Mouse (Mus musculus) mouse embryonic stem cell (cell line): ENCODE results near the gene Ier2.

ENCODE experiments used
- in situ Hi-C, 2 experiments: fragments of 300-500 bp; cut with MboI; formaldehyde crosslinking; loops; 1 replicate in 1 of 2; 3 replicates in 1 of 2; pipeline ENCODE4 v1.14.3; 2019 to 2020; ENCODE audit warnings: low sequenced_read_pairs in 2 of 2, low pct_unique_long_range_greater_than_20kb in 1 of 2, mixed read lengths in 1 of 2; ENCODE audit not compliant: unreplicated experiment in 1 of 2

The Ier2 gene

DNA sequence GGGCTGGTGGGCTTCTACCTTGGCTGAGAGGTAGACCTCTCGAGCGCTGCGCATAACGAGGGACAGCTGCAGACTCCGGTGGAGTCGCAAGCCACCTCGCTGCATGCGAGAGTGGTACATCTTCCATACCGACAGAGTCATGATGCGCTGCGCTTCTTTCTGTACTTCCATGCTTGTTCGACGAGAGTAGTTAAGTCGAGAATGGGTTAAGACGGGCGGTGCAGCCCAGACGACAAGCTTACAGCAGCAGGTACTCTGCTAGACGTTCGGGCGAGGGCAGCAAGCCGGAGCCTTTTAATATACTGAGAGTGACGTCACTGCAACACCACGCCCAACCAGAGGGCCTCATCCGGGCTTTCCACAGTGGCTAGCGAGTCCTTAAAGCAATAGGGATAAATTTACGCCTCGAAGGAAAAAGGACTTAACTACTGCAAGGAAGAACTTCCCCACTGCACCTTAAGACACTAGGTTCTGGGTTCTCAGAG lies at the start of gene Ier2:
Ier2 (minus strand) TSS at position 272 of the 485 bp plus-strand sequence.
- in situ Hi-C loops: no loop called here

DNA sequence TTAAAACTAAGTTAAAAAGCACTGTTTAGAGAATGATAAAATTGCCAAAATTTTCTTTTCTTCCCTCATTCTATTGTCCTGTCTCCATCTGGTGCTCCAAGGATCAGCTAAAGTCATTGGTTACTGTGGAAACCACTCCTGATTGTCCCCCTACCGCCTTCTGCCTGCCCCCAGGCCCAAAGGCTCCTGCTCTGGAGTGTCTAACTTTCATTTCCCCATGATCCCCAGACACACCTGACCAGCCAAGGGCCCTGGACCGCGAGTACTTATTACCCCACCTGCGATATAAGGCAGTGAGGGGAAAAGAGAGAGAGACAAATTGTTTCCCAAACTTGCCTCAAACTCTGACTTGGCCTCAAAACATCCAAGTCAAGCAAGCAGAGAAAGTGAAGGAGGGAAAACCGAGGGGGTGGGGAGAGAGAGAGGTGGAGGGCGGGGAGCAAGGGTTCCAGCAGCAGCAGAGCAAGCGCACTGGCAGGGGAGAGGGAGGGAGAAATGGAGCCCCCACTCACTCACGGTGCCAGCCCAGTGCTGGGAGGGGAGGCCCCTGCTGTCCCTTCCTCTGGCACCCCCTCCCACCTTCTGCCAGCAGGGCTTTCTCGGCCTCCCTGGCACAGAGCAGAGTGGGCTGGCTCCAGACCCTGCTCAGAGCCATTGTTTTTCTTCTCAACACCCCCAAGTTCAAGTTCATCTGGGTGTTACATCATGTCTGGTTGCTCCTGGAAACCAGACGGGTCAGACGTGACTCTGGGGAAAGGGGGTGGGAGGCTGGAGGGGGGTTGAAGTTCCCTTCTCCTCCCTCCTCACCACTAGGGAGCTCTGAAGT lies 49.5 kb upstream of the Ier2 start:
- in situ Hi-C loops: loop anchor here in 1 of 2 experiments (5.0 kb wide), 1 partner anchor 85 kb away; no protein-coding TSS in a partner anchor

DNA sequence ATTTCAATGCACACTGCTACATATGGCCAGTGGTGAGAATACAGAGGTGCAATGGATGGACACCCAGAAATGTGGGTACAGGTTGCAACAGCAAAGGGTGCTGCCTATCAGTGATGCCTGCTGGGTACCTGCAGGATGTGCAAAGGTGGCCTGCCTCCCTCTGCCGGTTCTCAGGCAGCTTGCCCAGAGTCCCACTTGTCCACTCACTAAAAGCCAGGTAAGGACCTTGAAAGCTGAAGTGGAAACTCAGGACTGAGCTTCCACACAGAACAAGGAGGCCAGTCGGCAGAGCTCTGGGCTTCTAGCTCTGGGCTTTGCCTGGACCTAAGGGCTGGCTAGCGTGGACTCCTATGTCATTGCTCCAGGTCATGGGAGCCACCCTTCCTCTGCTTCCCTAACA lies 48.7 kb upstream of the Ier2 start:
- in situ Hi-C loops: loop anchor here in 1 of 2 experiments (5.0 kb wide), 1 partner anchor 86 kb away; no protein-coding TSS in a partner anchor

DNA sequence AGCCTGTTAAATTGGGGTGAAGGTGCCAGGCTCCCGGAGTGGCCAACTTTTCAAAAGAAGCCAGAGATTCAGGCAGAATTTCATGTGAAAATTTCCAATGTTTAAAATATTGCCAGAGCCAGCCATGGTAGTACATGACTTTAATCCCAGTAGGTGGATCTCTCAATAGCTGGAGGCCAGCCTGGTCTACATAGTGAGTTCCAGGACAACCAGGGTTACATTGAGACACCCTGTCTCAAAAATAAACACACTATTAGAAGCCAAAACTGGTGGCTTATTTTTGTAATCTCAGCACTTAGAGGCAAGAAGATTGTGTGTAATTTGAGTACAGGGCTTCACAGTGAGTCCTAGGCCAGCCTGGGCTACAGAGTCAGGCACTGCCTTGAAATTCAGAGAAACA lies 47.3 kb upstream of the Ier2 start:
- in situ Hi-C loops: loop anchor here in 1 of 2 experiments (5.0 kb wide), 1 partner anchor 87 kb away; no protein-coding TSS in a partner anchor

DNA sequence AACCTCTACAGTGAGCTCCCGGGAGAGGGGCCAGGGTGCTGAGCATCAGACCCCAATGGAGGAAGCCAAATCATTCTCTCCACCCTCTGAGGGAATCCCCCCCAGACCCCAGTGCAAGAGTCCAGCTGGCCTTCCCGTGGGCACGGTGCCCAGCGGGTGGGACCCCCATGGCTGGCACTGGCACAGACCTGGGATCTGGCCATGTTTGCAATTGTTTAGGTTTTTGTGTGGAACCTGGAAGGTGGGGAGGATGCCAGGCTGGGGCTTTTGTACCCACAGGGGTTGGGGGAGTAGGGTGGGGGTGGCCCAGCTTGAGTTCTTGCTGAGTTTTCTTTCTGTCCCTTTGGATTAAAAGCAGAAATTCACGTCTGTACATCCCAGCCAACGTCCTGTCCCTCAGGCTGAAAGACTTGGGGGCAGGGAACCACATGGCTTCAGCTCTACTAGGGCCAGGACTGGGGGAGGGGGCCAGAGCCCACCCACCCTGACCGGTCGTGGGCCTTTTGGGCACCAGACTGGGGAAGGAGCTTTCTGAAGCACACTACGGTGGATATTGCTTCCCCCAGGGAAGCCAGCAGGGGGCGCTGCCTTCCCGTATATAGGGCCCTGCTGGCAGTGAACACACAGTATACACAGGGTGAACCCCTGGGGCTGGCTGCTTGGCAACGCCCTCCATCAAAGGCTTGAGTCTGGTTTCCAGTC lies 46.3 kb upstream of the Ier2 start:
- in situ Hi-C loops: no loop called here

DNA sequence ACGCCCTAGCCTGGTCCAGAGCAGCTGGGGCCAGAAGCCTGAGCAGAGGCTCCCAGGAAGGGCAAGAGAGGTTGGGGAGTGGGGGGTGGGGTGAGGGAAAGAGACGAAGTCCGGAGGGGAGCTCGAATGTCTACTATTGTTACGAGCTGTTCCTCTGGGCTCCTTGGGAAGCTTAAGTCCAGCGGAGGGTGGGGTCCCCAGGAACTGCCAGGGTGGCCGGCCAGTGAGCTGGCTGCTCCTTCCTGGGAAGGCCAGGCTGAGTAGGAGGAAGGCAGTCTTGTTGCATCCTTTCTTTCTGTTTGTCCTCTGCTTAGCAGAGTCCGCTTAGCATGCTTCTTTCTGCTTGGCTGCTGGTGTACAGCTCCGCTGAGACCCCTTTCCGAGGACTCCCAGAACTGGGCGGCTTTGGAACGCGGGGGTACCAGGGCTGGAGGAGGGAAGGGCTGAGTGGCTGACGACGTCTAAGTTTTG lies 45.5 kb upstream of the Ier2 start:
- in situ Hi-C loops: no loop called here

DNA sequence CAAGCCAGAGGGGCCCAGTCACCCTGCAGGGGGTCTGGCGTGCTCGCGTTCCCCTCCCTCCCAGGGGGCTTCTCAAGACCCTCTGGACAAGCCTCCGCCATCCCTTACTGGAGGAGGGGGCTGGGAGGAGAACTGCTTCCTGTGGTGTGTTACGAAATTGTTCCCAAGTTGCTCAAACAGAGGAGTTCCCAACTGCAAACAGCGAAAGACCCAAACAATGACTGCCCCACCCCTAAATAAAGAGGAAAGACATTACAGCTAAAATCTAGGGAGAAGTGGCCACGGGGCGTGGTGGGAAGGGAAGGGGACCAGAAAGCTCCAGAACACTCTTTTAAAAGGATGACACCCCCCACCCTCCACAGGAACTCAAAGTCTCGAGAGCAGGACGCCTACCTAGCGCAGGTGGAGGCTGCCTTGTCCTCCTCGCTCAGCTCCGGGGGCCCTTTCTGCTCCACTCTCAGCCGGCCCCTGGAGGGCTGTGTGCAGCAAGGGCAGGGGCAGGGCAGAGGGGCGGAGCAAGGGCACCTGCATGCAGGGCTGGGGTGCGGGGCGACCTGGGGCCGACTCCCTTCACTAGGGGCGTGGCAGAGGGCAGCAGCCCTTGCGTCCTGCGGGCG lies 44.7 kb upstream of the Ier2 start:
- in situ Hi-C loops: no loop called here

DNA sequence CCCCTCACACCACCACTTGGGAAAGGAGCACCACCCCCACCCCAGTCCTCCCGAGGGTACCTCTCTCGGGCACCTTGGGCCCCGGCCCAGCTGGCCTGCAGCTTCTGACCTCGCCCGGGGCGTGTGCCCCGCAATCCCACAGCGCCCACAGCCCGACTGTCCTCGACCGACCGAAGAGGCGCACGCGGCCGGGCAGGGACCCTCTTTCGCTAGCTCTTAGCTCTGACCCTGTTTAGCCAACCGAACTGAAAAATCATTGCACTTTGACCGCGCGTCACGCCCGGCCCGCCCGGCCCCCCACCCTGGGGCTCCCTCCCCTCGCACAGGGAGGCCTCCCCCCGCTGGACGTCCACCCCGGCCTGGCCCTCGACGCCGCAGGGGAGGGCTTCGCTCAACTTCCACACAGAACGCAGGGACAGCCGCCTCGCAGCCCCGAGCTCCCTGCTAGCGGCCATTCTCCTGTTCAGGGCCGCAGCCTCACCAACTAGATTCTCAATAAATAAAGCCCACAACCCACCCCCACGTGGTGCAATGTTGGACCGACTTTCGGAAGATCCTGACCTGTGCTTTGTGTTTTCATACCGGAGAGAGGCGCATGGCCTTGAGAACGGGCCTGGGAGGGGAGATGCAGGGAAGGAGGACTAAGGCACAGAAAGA lies 44.1 kb upstream of the Ier2 start:
- in situ Hi-C loops: no loop called here

DNA sequence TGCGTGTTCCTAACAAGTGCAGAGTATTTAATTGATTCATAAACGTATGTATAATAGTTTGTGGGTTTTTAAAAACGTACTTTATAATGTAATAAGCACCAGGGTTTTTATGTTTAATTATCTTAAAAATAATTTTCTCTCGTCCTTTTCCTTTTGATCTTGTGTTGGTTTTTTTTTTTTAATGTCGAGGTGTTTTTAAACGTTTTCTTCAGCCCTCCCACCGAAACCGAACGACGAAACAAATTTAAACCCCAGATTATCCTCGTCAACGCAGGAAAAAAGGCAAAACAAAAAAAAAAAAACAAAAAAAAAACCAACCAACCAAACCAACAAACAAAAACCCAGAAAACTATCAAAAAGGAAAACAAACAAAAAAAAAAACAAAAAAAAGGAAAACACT lies 43.3 kb upstream of the Ier2 start:
- in situ Hi-C loops: no loop called here

DNA sequence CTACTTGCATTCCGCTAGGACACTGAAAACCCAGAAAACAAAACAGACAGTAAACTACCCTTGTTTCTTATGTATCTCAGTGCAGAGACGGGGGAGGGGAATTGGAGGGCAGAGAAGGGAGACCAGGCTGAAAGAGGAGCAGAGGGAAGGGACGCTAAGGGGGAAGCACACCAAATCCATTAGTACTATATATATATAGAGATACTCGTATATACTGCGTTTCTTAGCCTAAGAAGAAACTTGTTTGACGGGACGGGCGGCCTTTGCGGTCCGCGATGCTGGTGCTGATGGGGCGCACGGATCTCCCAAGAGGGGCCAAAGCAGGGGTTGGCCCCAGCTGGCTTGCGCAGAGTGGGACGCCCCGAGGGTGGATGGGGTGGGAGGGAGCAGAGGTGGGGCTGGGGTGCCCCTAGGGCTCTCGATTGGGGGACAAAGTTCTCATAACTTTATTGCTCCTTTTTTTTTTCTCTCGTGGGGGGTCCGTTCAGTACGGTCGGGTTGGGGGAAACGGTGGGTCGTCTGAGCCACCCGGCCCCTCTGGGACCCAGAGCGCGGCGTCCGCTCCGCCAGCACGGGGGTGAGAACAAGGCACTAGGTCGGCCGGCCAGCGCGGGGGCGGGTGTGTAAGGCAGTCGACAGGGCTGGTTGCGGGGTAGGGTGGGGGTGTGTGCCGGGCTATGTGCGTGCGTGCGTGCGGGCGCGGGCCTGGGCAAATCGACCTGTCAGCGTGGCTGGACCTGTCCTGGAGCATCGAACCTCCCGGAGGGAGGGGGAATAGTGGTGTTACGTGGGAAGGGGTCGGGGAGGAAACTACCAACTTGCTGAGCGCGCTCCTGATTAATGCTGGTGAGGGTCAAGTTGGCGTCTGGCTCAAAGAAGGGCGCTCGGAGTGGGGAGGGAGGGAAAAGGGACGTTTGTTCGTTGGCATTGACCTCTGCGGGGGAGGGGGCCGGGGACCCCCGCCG lies 42.5 kb upstream of the Ier2 start:
- in situ Hi-C loops: loop anchor here in 1 of 2 experiments (5.0 kb wide), 1 partner anchor 112 kb away; no protein-coding TSS in a partner anchor

DNA sequence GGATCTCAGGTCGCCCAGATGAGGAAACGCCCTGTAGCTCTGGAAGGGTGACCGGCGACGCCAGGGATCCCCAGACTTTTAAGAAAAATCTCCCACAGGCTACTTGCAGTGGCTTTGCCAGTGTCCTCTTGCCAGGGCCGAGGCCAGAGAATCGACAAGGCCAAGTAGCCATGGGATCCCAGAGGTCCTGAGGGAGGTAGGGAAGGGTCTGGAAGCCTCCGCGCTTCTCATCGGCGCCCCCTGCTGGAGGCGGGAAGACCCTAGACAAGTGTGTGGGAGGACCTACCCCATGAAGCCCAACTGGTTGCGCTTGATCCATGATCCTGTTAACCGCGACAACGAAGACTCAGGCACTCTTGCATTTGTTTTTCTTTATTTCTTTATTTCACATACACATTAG lies 41.7 kb upstream of the Ier2 start:
- in situ Hi-C loops: loop anchor here in 1 of 2 experiments (5.0 kb wide), 1 partner anchor 113 kb away; no protein-coding TSS in a partner anchor

DNA sequence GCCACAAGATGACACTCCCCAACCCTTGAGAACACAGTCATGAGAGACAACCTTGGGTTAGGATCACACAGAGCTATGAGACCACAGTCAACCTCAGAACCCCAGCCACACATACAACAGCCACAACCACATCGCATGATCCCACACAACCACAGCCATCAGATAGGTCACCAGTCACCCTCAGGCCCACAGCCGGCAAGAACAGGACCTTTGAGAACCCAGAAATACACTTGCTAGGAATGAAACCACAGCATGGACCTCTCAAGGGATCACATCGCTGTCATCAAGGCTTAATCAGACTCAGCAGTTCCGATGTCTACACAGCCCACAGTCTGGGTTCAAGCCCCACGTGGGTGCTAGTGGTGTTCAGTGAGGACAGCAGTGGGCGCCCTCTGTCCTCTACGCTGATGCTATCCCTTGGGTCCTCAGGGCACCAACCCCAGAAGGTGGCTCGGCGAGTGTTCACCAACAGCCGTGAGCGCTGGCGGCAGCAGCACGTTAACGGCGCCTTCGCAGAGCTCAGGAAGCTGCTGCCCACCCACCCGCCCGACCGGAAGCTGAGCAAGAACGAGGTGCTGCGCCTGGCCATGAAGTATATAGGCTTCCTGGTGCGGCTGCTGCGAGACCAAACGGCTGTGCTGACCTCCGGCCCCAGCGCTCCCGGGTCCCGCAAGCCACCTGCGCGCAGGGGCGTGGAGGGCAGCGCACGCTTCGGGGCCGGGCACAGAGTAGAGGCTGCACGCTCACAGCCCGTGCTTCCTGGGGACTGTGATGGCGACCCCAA lies 41.0 kb upstream of the Ier2 start:
- in situ Hi-C loops: loop anchor here in 1 of 2 experiments (5.0 kb wide), 1 partner anchor 114 kb away; no protein-coding TSS in a partner anchor

DNA sequence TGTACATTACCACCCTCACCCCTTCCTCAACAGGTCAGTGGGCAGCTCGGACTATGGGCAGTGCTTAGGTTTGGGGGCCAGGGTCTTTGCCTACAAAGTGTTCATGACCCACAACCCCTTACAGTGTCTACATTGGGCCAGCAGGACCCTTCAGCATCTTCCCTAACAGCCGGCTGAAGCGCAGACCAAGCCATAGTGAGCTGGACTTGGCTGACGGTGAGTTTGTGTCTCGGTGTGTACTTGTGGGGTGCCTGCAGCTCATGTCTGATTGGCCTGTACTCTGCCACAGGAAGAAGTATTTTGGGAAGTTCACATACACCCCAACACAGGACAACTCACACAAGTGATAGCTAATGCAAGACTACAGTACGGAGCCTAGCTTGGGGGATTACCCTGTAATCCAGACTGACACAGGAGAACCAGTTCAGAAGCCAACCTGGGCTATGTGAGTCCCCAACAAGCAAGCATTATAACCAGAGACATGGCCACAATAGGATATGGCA lies 40.4 kb upstream of the Ier2 start:
- in situ Hi-C loops: loop anchor here in 1 of 2 experiments (5.0 kb wide), 1 partner anchor 114 kb away; no protein-coding TSS in a partner anchor

DNA sequence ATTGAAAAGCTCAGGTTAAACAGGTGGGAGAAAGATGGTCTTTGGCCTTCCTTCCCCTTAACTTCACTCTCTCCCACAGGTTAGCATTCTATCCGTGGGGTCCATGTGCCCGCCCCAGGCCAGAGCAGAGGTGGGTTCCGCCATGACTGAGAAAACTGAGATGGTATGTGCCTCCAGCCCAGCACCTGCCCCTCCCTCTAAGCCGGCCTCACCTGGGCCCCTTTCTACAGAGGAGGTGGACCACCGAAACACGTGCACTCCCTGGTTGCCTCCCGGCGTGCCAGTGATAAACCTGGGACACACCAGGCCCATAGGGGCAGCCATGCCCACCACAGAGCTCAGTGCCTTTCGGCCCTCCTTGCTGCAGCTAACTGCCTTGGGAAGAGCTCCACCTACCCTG lies 39.9 kb upstream of the Ier2 start:
- in situ Hi-C loops: loop anchor here in 1 of 2 experiments (5.0 kb wide), 1 partner anchor 115 kb away; no protein-coding TSS in a partner anchor

DNA sequence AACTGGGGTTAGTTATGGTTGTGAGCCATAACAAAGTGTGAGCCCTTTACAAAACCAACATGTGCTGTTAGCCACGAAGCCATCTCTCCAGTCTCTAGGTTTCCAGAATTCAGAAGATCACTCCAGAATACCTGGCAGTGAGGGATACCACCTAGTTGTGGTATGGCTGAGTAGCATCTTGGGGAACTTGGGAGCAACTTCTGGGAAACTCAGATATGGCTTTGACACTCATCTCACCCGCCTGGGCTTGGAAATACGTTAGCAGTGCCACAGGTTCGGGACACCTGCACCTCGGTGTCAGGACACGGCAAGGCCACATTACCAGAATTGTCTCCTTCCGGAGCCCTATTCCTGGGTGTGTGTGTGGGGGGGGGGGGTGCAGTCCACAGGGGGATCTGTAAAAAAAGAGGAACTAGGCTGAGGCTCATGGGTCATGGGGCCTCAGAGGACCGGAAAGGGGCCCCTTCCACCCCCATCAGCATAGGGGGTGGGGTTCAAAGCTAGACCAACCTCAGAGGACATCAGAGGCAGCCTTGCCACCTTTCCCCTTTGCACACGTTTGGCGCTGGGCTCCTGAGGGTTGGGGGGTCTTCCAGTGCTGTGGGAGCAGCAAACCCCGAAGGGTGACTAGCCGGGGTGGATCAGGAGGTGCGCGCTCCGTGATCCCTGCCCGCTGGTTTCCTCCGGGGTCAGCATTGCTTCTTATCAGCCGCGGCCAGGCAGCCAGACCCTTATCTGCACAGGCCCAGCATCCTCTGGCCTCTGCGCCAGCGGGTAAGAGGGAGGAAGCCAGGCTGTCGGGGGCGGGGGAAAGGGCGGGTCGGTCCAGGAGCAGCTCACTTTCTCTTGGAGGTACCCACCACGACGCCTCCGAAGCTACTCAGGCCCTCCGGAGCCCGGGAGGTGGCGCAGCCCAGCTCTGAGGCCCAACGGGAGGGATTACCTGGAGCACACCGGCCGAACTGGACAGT lies 38.6 kb upstream of the Ier2 start, which contains the start of gene Lyl1:
Lyl1 (plus strand) TSS at position 517 of the 971 bp plus-strand sequence.
- in situ Hi-C loops: loop anchor here in 1 of 2 experiments (5.0 kb wide), 1 partner anchor 116 kb away; no protein-coding TSS in a partner anchor
